Mouse (Mus musculus) cerebellum, adult 8-10 months (tissue): ENCODE data around the gene Itpripl2.

Experiments
- DNase-seq: peaks from one replicate; pipeline ENCODE4 v3.0.0; 2022

The Itpripl2 gene

GRCm38 (mm10) chr7:118491431-118492147 lies at the start of gene Itpripl2:
Itpripl2 (minus strand) TSS chr7:118491975.
- DNase-seq: no peak

- DNase-seq: no peak
Observed at GRCm38 (mm10) chr7:118535076-118535475, 43.3 kb upstream of the Itpripl2 start.

DNA sequence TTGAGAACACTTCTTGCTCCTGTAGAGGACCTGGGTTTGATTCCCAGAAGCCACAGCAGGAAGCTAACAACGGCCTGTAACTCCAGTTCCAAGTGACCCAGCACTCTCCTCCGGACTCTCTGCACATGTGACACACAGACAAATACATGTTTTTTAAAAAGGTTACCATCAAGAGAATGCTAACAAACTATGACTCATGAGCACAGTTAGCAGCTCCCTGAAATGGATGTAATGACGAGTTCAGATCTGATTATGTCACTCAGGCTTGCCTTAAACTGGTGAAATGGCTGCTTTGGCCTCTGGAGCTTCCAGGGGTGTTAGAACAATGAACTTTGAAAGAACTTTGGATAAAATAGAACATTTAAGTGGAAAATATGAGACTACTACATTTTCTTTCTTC lies 42.6 kb upstream of the Itpripl2 start:
- DNase-seq: no peak

- peak; percentile 96 for DNase-seq
Observed at GRCm38 (mm10) chr7:118533178-118533578, 41.4 kb upstream of the Itpripl2 start, which contains the start of gene Coq7. Coq7 (minus strand) TSS chr7:118533356.

DNA sequence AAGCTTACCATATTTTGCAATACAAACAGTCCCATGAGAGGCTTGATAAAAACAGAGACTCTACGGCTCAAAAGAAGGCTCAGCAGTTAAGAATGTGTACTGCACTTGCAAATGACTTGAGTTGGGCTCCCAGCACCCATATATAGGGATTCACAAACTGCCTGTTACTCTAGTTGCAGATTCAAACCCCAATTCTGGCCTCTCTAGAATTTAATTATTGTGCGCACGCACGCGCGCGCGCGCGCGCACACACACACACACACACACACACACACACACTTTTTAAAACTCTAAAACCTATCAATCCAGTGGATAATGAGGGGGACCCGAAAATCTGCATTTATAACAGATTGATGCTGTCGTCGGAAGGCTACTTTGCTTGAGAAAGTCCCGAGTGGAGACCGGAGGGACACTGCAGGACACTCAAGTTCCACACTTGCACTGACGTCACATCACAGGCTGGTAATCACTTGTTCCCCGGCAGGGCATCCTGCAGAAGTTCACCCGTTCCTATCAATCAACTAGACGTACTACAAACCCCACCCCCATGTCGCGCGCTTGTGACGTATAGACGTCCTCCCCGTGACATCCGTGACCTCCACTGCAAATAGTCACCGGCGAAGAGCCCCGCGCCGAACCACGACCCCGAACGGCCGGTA lies 40.9 kb upstream of the Itpripl2 start:
- peak; percentile 97 for DNase-seq

DNA sequence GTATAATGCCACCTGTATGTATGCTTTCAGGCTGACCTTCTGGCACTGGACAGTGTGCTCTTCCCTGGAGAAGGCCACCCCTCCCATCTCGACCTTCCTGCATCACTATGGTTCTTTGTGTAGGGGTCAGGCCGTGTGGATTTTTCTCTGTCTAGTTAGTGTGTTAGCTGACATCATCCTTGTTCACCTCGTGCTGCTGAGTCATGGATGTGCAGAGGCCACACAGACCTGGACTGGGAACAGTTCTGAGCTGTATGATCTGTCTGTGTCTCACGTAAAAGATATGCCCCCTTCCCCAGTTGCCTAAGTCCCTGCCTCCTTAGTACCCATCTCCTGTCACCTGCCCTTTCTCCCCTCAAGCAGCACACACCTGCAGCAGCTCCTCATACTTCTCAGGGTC lies 35.2 kb upstream of the Itpripl2 start:
- DNase-seq: no peak

DNA sequence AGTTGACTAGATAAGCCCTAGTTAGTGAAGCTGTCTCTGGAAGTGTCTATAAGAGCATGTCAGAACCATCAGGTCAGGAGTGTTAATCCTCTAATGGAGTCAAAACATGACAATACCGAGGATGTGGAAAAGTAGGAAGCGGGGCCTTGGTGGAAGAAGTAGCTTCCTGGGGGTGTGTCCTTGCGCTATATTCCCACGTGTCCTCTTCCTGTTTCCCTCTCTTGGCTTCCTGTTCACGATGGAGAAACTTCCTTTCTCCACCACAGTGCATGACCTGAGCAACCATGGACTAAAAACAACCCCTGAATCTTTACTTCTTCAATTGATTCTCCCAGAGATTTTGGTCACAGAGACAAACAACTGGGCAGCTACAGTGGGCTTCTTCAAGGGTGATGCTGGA lies 30.3 kb upstream of the Itpripl2 start:
- no peak for DNase-seq

- DNase-seq: no peak
Observed at GRCm38 (mm10) chr7:118519661-118520060, 27.9 kb upstream of the Itpripl2 start.

- DNase-seq: peak; percentile 67
Observed at GRCm38 (mm10) chr7:118518687-118519086, 26.9 kb upstream of the Itpripl2 start.

DNA sequence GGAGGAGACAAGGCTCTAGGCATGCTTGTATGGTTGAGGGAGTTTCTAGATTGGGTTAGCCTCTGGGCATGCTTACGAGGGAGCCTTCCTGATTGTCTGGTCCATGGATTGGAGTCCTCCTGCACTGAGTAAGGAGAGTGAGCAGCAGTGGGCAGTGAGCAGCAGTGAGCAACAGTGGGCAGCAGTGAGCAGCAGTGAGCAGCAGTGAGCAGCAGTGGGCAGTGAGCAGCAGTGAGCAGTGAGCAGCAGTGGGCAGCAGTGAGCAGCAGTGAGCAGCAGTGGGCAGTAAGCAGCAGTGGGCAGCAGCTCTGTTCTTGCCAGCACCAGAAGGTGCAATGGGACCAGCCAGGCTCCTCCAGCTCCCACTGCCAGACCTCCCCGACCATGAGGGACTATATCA lies 26.0 kb upstream of the Itpripl2 start:
- no peak for DNase-seq

DNA sequence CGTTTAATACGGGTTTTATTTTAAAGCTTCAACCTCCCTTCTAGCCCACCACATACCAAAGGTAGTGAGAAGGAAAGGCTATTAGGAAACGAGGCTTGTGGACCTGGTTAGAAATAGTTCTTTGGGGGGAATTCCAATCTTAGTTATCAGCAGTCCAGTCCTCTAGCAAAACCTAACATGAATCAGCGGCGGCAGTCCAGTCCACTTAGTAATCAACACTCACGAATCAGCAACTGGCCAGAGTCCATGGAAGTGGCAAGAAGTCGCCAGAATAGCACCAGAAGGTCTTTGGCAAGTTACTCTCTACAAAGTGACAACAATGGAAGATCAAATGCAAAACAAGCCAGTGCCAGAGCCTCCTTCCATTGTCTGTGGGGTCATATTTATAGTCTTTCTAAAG lies 16.8 kb upstream of the Itpripl2 start:
- no peak for DNase-seq

GRCm38 (mm10) chr7:118503844-118504243 lies 12.1 kb upstream of the Itpripl2 start:
- no peak for DNase-seq

DNA sequence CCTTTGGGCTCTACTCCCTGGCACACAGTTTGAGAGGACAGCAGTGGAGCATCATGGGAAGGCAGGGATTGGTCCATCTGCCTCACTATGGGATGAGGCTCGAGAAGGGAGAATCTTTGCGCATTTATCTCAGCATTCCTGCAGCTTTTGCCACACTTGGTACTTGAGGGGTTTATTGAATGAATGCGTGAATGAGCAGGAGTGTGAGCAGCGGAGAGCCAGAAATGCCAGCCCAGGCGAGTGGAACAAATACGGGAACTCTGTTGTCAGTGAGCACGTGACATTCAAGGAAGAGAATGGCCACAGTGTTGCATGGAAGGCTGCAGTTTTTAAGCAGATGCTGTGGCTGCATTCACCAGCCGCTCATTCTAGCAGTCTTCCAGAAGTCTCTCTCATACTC lies 10.6 kb upstream of the Itpripl2 start:
- no peak for DNase-seq

- DNase-seq: no peak
Observed at GRCm38 (mm10) chr7:118499784-118500435, 8.1 kb upstream of the Itpripl2 start.

DNA sequence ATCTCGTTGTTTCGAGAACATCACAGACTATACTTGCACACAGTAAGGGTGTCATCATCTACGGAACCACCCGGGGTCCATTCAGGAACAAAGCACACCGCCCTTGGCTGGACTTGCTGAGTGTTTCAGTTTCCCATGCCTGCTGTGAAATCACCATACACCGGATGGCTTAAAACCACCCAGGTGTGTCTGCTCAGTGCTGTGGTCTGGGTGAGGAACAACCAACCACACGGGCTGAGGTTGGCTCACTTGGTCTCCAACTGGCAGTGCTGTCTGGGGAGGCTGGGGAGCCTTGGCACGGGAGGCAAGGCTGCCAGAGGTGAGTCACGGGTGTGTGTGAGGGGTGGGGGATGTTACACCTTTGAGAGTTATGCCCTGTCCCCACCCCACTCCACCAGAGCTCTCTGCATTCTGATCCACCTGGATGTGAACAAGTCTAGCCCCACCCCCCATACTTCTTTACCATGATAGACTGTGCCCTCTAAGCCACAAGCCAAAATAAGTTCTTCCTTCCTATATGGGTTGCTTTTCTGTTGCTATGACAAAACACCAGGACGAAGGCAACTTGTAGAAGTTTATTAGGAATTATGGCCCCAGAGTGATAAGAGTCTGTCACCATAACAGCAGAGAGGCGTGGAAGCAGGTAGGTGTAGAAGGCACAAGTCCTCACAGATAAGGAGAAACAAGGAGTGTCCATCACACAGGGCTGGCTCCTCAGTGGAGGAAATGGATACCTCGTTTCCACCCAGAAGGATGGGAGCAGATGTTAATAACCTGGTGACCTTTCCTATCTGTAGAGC lies 7.4 kb upstream of the Itpripl2 start:
- no peak for DNase-seq

DNA sequence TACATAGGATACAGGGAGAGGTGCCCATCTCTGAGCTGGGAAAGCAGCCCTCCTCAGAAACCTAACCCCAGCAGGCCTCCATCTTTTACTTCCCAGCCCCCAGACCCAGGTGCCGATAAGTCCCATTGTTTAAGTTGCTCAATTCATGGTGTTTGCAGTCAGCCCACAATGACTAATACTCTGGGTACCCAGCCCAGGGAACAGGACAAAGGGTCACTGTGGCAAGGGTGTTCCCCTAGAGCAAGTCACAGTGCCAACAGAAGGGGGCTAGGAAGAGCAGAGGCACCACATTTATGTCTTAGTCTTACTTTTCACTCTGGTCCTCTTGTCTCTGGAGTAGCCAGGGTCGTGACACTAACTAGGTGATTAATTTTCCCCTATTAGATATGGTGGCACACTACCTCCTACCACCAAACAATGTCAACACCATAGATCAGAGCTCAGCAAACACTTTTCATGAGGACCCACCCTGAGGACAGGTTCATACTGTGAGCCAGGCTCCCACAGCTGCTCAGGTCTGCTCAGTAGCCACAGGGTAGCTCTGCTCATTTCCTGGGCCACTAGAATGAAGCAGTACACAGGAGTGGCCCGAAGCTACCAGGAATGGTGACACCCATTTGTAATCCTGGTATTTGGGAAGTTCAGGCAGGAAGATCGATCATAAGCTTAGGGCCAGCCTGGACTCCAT lies 3.3 kb upstream of the Itpripl2 start:
- no peak for DNase-seq

DNA sequence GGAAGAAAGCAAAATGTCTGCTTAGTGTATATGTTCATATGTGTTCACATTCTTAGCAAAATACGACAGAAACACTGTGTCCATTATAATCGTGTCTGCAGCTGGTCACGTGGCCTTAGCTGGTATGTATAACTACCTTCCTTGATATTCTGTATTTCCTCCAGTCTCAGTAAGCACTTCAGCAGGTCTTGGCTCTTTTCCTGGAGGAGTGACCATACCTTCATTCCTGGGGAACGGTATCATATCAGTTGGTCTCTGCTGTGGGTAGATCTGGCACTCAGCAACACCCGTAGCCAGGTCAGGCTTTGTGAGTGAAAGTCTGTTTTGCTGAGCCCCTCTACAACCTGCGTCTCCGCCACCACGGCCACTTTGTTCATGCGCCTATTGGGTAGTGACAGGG lies 2.1 kb upstream of the Itpripl2 start:
- DNase-seq: no peak

DNA sequence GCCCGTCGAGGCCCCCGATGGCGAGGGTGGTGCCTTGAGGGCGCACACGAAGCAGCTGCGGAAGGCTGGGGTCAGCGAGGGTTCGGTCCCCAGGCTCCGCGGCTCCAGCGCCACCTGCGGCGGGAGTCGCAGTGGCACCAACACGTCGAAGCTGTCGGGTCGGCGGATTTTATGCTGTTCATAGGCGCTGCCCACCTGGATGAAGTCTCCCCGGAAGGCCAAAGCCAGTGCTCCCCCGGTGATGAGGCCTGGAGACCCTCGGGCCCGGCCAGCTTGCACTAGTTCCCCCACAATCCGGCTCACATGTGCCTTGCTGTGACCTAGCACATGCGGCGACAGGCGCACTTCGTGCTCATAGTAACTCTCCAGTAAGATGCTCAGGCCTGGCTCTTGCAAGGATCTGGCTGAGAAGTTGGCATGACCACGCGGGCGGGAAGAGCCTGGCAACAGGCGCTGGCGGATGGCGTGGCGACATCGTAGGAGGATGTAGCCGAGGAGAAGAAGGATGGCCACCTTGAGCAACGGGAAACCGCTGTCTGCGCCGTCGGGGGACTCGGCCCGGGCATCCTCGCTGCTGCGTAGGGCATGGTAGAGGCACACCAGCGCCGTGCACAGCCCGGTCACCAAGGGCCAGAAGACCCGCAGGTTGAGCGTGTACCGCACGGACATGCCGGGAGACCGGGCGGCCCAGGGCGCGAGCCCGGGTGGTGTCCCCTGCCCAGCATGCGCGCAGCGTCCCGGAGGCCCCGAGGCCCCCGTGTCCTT lies 927 bp downstream of the Itpripl2 start:
- no peak for DNase-seq

DNA sequence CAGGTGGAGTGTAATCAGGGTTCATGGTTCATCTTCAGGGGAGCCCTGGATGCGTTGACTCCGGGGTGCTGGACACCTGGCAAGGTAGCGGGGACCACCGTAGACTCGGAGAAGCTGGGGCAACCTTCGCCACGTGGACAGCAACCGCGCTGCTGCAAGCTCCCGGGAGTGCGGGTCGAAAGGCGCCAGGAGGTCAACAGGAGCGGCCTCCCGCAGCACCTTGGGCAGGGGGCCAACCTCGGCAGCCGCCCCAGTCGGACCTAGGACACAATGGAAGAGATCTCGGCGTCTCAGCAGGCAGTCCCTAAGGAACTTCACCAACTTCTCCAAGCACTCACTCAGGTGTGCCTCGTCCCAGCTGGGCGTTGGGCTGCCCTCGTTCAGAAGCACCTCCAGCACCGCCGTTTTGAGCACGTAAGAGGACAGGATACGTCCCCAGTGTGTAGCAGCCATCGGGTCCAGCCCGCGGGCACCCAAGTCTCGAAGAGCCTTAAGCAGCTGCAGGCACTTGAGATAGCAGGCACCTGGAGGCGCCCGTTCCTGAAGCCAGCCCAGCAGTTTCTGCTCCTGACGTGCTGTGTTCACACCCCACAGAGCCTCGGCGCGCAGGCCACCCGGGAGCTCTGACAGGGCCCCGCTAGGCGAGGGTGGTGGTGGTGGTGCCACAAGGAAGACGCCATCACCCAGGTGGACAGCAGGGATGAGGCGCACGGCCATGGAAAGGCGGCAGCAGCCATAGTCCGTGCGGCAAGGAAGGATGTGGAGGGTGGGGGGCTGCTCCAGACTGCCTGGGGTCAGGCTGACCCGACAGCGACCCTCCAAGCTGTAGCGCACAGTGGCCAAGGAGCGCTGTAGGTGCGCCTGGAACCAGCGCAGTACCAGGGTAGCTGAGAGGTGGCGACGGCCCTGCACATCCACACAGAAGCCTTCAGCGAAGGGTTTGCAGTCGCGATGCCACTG lies 1.8 kb downstream of the Itpripl2 start:
- no peak for DNase-seq

GRCm38 (mm10) chr7:118488060-118488664 lies 3.6 kb downstream of the Itpripl2 start:
- no peak for DNase-seq
